Mouse (Mus musculus) liver, adult 2 months (tissue): ENCODE measurements around the gene Gm20479.

Experiments
- CTCF ChIP-seq: fragments of 200-500 bp; IDR thresholded peaks from 2 replicates; pipeline ENCODE4 v1.5.1; 2011; ENCODE audit warnings: low read depth, low read length, control low read depth
- POLR2A ChIP-seq: fragments of 200-500 bp; IDR thresholded peaks from 2 replicates; pipeline ENCODE4 v1.6.1; 2011; ENCODE audit warnings: low read length, control low read depth; ENCODE audit not compliant: insufficient read depth; ENCODE audit errors: extremely low read depth

DNA sequence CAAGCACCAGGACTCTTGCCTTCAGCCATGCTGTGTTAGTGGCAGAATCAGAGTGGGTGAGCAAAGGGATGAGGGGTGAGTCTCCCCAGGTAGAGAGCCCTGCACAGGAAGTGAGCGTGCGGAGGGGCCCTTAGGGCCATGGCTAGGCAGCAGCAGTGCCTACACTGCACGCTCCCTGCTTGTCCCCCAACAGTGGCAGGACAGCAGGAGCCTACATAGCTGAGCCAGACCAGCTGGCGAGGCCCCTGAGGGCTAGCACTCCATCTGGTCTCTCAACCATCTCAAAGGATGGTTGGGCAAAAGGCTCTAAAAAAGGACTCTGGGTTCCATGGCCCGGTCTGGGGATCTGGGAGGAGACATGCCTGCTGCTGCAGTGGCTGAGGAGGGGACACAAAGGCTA, 26.9 kb upstream of the Gm20479 start:
- TF ChIP-seq POLR2A (no peak), CTCF (no peak)
